Mouse (Mus musculus) adrenal gland, postnatal 0 days (tissue): ENCODE results near the gene Olfr573-ps1. TPM values are rescaled to one million over a fixed set of nuclear protein-coding genes. Genes with fewer than 3 reads are reported as not detected.

ENCODE experiments used
- polyA plus RNA-seq: library from polyadenylated mRNA; unstranded; fragments of >200 nt; fragmentation: Nextera tagmentation; extraction: Ambion mirVana; gene quantifications from 2 replicates; pipeline ENCODE4 v1.2.1, GENCODE M21; 2015

Gene Olfr573-ps1
- polyA plus RNA-seq, result not detected in 2 replicates

GRCm38 (mm10) chr7:102942475-102942874 is at the start of gene Olfr573-ps1:
TSS of gene Olfr573-ps1 (minus strand) at chr7:102942575.

GRCm38 (mm10) chr7:102989224-102989623 is 46.8 kb upstream of the Olfr573-ps1 start, which contains the start of gene Olfr578:
TSS of gene Olfr578 (minus strand) at chr7:102989324.

DNA sequence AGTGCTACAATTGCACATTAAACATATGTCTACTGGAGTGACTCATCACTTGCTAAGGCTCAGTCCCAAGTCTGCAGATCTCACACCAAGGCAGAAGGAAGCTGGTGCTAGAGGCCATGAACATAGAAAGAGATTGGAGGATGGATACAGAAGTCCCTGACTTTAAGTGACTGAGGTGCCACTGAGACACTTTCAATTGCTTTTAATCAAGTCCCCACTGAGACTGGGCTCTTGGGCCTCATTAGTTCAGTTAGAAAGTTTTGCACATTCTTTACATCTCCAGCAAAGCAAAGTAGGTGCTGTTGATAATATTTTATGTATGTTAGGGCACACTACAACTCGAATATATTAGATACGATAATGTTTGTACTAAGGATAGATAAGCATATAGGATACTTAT is 33.5 kb upstream of the Olfr573-ps1 start, which contains the start of gene Olfr577:
Olfr577 (minus strand) TSS at position 101 of the 400 bp plus-strand sequence.

GRCm38 (mm10) chr7:102962360-102962759 is 20.0 kb upstream of the Olfr573-ps1 start, which contains the start of gene Olfr576:
TSS of gene Olfr576 (plus strand) at chr7:102962660.

GRCm38 (mm10) chr7:102958593-102958992 is 16.2 kb upstream of the Olfr573-ps1 start, which contains the start of gene Olfr575:
TSS of gene Olfr575 (minus strand) at chr7:102958775.

GRCm38 (mm10) chr7:102948167-102948566 is 5.8 kb upstream of the Olfr573-ps1 start, which contains the start of gene Olfr574:
TSS of gene Olfr574 (plus strand) at chr7:102948467.

GRCm38 (mm10) chr7:102924109-102924508 is 18.3 kb downstream of the Olfr573-ps1 start, which contains the start of gene Olfr572:
TSS of gene Olfr572 (plus strand) at chr7:102924409.

GRCm38 (mm10) chr7:102917032-102917875 is 25.1 kb downstream of the Olfr573-ps1 start, which contains the start of gene Olfr571:
TSS of gene Olfr571 (minus strand) at chr7:102917536.

Other genes starting within 250 kb of the Olfr573-ps1 start
- not detected in 2 replicates for gene Olfr557, start 246.7 kb downstream of the Olfr573-ps1 start, polyA plus RNA-seq
- 0.25 and 0.54 TPM in 2 replicates for gene Olfr558, start 240.4 kb downstream of the Olfr573-ps1 start, polyA plus RNA-seq
- not detected in 2 replicates for gene Olfr33, start 223.5 kb downstream of the Olfr573-ps1 start, polyA plus RNA-seq
- gene Olfr559, start 215.1 kb downstream of the Olfr573-ps1 start, polyA plus RNA-seq, result not detected in 2 replicates
- not detected in 2 replicates for gene Olfr560, start 183.2 kb downstream of the Olfr573-ps1 start, polyA plus RNA-seq
- 1.7 and 8.6 TPM in 2 replicates for gene Olfr78, start 183.1 kb downstream of the Olfr573-ps1 start, polyA plus RNA-seq
- gene Olfr561, start 171.4 kb downstream of the Olfr573-ps1 start, polyA plus RNA-seq, result not detected in 2 replicates
- not detected in 2 replicates for gene Olfr564, start 139.1 kb downstream of the Olfr573-ps1 start, polyA plus RNA-seq
- gene Olfr566, start 83.8 kb downstream of the Olfr573-ps1 start, polyA plus RNA-seq, result not detected in 2 replicates
- gene Olfr568, start 65.5 kb downstream of the Olfr573-ps1 start, polyA plus RNA-seq, result not detected in 2 replicates
- not detected in 2 replicates for gene Olfr569, start 51.7 kb downstream of the Olfr573-ps1 start, polyA plus RNA-seq
- not detected in 2 replicates for gene Olfr570, start 48.0 kb downstream of the Olfr573-ps1 start, polyA plus RNA-seq
- gene Olfr571, start 25.0 kb downstream of the Olfr573-ps1 start, polyA plus RNA-seq, result not detected in 2 replicates
- gene Olfr572, start 18.2 kb downstream of the Olfr573-ps1 start, polyA plus RNA-seq, result not detected in 2 replicates
- gene Olfr574, start 5.9 kb upstream of the Olfr573-ps1 start, polyA plus RNA-seq, result not detected in 2 replicates
- not detected in 2 replicates for gene Olfr575, start 16.2 kb upstream of the Olfr573-ps1 start, polyA plus RNA-seq
- not detected in 2 replicates for gene Olfr576, start 20.1 kb upstream of the Olfr573-ps1 start, polyA plus RNA-seq
- gene Olfr577, start 33.4 kb upstream of the Olfr573-ps1 start, polyA plus RNA-seq, result not detected in 2 replicates
- gene Olfr578, start 46.7 kb upstream of the Olfr573-ps1 start, polyA plus RNA-seq, result not detected in 2 replicates
- gene Olfr582, start 95.4 kb upstream of the Olfr573-ps1 start, polyA plus RNA-seq, result not detected in 2 replicates
- not detected in 2 replicates for gene Olfr583, start 108.7 kb upstream of the Olfr573-ps1 start, polyA plus RNA-seq
- gene Olfr584, start 139.3 kb upstream of the Olfr573-ps1 start, polyA plus RNA-seq, result not detected in 2 replicates
- not detected in 2 replicates for gene Olfr585, start 155.1 kb upstream of the Olfr573-ps1 start, polyA plus RNA-seq
- not detected in 2 replicates for gene Olfr586, start 183.1 kb upstream of the Olfr573-ps1 start, polyA plus RNA-seq
- gene Olfr588-ps1, start 198.3 kb upstream of the Olfr573-ps1 start, polyA plus RNA-seq, result not detected in 2 replicates
- gene Olfr589, start 213.8 kb upstream of the Olfr573-ps1 start, polyA plus RNA-seq, result not detected in 2 replicates
- gene Olfr591, start 235.8 kb upstream of the Olfr573-ps1 start, polyA plus RNA-seq, result not detected in 2 replicates
- not detected in 2 replicates for gene Olfr592, start 242.2 kb upstream of the Olfr573-ps1 start, polyA plus RNA-seq